Mouse (Mus musculus): ENCODE data around the gene Eif4e2. TPM values are rescaled to one million over a fixed set of nuclear protein-coding genes. Genes with fewer than 3 reads are reported as not detected.

The Eif4e2 gene
- polyA plus RNA-seq, 1 experiment from 2014 or later, result 91.4 TPM

- Histone ChIP-seq H3K27ac (replicated peaks) (no peak overlapping the region), H3K9ac (no peak overlapping the region), H3K9me3 (no peaks in the 10 kb centered on the region), H3K36me3 (peaks cover 30% of the 10 kb centered on the region), H3K4me3 (no peak overlapping the region), H3K4me2 (no peak overlapping the region), H3K4me1 (replicated peaks) (no peaks in the 10 kb centered on the region), H3K27me3 (no peaks in the 10 kb centered on the region)
- 84% methylated on average over 8 of the region's 8 CpGs for WGBS
- ATAC-seq (ENCODE audit: low FRiP score, low read depth), result no peak
Measured at GRCm38 (mm10) chr1:87239056-87239455, 25.3 kb downstream of the Eif4e2 start.

- Histone ChIP-seq H3K27me3 (no peaks in the 10 kb centered on the region), H3K27ac (replicated peaks) (no peak overlapping the region), H3K4me1 (replicated peaks) (peaks cover 4% of the 10 kb centered on the region; the same call in 1 of the 2 replicates), H3K4me2 (no peak overlapping the region), H3K9ac (no peak overlapping the region), H3K9me3 (no peaks in the 10 kb centered on the region), H3K36me3 (peaks cover 10% of the 10 kb centered on the region), H3K4me3 (no peak overlapping the region)
- no peak for ATAC-seq (ENCODE audit: low FRiP score, low read depth)
- WGBS, result 90% methylated on average over 8 of the region's 8 CpGs
Measured at GRCm38 (mm10) chr1:87243021-87243420, 29.3 kb downstream of the Eif4e2 start.

- no peak overlapping the region for H3K9ac ChIP-seq
- no peaks in the 10 kb centered on the region for H3K27me3 ChIP-seq
- H3K9me3 ChIP-seq, result no peaks in the 10 kb centered on the region
- no peak overlapping the region for H3K4me3 ChIP-seq
- H3K36me3 ChIP-seq, result no peaks in the 10 kb centered on the region
- H3K27ac ChIP-seq (replicated peaks), result no peak overlapping the region
- no peak overlapping the region for H3K4me2 ChIP-seq
- WGBS, result 43% methylated on average over 1 of the region's 1 CpGs
- no peak for ATAC-seq (ENCODE audit: low FRiP score, low read depth)
- peaks cover 4% of the 10 kb centered on the region; the same call in 1 of the 2 replicates for H3K4me1 ChIP-seq (replicated peaks)
Measured at GRCm38 (mm10) chr1:87245430-87245829, 31.7 kb downstream of the Eif4e2 start.

- H3K27ac ChIP-seq (replicated peaks), result no peak overlapping the region
- H3K4me3 ChIP-seq, result peak overlapping the region; percentile 17; the same call in 1 of the 2 replicates
- H3K27me3 ChIP-seq, result no peaks in the 10 kb centered on the region
- peaks cover 4% of the 10 kb centered on the region; the same call in 1 of the 2 replicates for H3K4me1 ChIP-seq (replicated peaks)
- H3K4me2 ChIP-seq, result peak overlapping the region; percentile 29
- no peaks in the 10 kb centered on the region for H3K36me3 ChIP-seq
- peak; percentile 89 for ATAC-seq (ENCODE audit: low FRiP score, low read depth)
- H3K9ac ChIP-seq, result no peak overlapping the region
- H3K9me3 ChIP-seq, result no peaks in the 10 kb centered on the region
- 27% methylated on average over 22 of the region's 22 CpGs for WGBS
Measured at GRCm38 (mm10) chr1:87245929-87246815, 32.5 kb downstream of the Eif4e2 start.

GRCm38 (mm10) chr1:87252040-87252609 lies 38.4 kb downstream of the Eif4e2 start:
- no peak overlapping the region for H3K27ac ChIP-seq (replicated peaks)
- no peak overlapping the region for H3K9ac ChIP-seq
- no peak overlapping the region for H3K4me2 ChIP-seq
- no peaks in the 10 kb centered on the region for H3K4me1 ChIP-seq (replicated peaks)
- WGBS, result 55% methylated on average over 5 of the region's 5 CpGs
- H3K36me3 ChIP-seq, result no peaks in the 10 kb centered on the region
- H3K4me3 ChIP-seq, result no peak overlapping the region
- no peaks in the 10 kb centered on the region for H3K9me3 ChIP-seq
- no peaks in the 10 kb centered on the region for H3K27me3 ChIP-seq
- ATAC-seq (ENCODE audit: low FRiP score, low read depth), result no peak

- no peak for ATAC-seq (ENCODE audit: low FRiP score, low read depth)
- Histone ChIP-seq H3K4me3 (no peak overlapping the region), H3K4me1 (replicated peaks) (0 out of 2 replicates have a peak, but pooled peaks cover 3% of the 10 kb centered on the region), H3K4me2 (no peak overlapping the region), H3K27me3 (peaks cover 6% of the 10 kb centered on the region; the same call in 1 of the 2 replicates), H3K9ac (no peak overlapping the region), H3K36me3 (no peaks in the 10 kb centered on the region), H3K9me3 (no peaks in the 10 kb centered on the region), H3K27ac (replicated peaks) (no peak overlapping the region)
- 76% methylated on average over 4 of the region's 4 CpGs for WGBS
Measured at GRCm38 (mm10) chr1:87255173-87255572, 41.5 kb downstream of the Eif4e2 start.

- Histone ChIP-seq H3K4me3 (no peak overlapping the region), H3K9ac (no peak overlapping the region), H3K4me1 (replicated peaks) (0 out of 2 replicates have a peak, but pooled peaks cover 3% of the 10 kb centered on the region), H3K27me3 (peaks cover 14% of the 10 kb centered on the region), H3K4me2 (no peak overlapping the region), H3K9me3 (no peaks in the 10 kb centered on the region), H3K36me3 (no peaks in the 10 kb centered on the region), H3K27ac (replicated peaks) (no peak overlapping the region)
- WGBS, result 15% methylated on average over 11 of the region's 11 CpGs
- no peak for ATAC-seq (ENCODE audit: low FRiP score, low read depth)
Measured at GRCm38 (mm10) chr1:87257691-87258090, 44.0 kb downstream of the Eif4e2 start.

GRCm38 (mm10) chr1:87258484-87258883 lies 44.8 kb downstream of the Eif4e2 start:
- no peak overlapping the region for H3K4me3 ChIP-seq
- no peaks in the 10 kb centered on the region for H3K36me3 ChIP-seq
- 11% methylated on average over 14 of the region's 14 CpGs for WGBS
- no peaks in the 10 kb centered on the region for H3K9me3 ChIP-seq
- peaks cover 7% of the 10 kb centered on the region; the same call in 1 of the 2 replicates for H3K4me1 ChIP-seq (replicated peaks)
- ATAC-seq (ENCODE audit: low FRiP score, low read depth), result no peak
- no peak overlapping the region for H3K9ac ChIP-seq
- no peak overlapping the region for H3K27ac ChIP-seq (replicated peaks)
- H3K27me3 ChIP-seq, result peaks cover 21% of the 10 kb centered on the region
- no peak overlapping the region for H3K4me2 ChIP-seq

- WGBS, result 82% methylated on average over 2 of the region's 2 CpGs
- H3K27me3 ChIP-seq, result peaks cover 27% of the 10 kb centered on the region
- no peaks in the 10 kb centered on the region for H3K36me3 ChIP-seq
- no peak overlapping the region for H3K9ac ChIP-seq
- H3K27ac ChIP-seq (replicated peaks), result no peak overlapping the region
- H3K9me3 ChIP-seq, result no peaks in the 10 kb centered on the region
- ATAC-seq (ENCODE audit: low FRiP score, low read depth), result no peak
- peaks cover 16% of the 10 kb centered on the region for H3K4me1 ChIP-seq (replicated peaks)
- no peak overlapping the region for H3K4me3 ChIP-seq
- H3K4me2 ChIP-seq, result no peak overlapping the region
Measured at GRCm38 (mm10) chr1:87259316-87259715, 45.6 kb downstream of the Eif4e2 start.

- ATAC-seq (ENCODE audit: low FRiP score, low read depth), result no peak
- Histone ChIP-seq H3K4me2 (peak overlapping the region; percentile 99), H3K9ac (no peak overlapping the region), H3K4me1 (replicated peaks) (peaks cover 30% of the 10 kb centered on the region), H3K27ac (replicated peaks) (no peak overlapping the region), H3K36me3 (no peaks in the 10 kb centered on the region), H3K9me3 (no peaks in the 10 kb centered on the region), H3K27me3 (peaks cover 59% of the 10 kb centered on the region), H3K4me3 (no peak overlapping the region)
- WGBS, result 2% methylated on average over 9 of the region's 9 CpGs
Measured at GRCm38 (mm10) chr1:87263257-87263656, 49.5 kb downstream of the Eif4e2 start.

- Histone ChIP-seq H3K9ac (peak overlapping the region; percentile 42; the same call in 1 of the 2 replicates), H3K4me2 (peak overlapping the region; percentile 99), H3K4me3 (peak overlapping the region; percentile 49), H3K27ac (replicated peaks) (no peak overlapping the region), H3K27me3 (peaks cover 59% of the 10 kb centered on the region), H3K9me3 (no peaks in the 10 kb centered on the region), H3K4me1 (replicated peaks) (peaks cover 27% of the 10 kb centered on the region), H3K36me3 (no peaks in the 10 kb centered on the region)
- no peak for ATAC-seq (ENCODE audit: low FRiP score, low read depth)
- under 1% methylated on average over 12 of the region's 12 CpGs for WGBS
Measured at GRCm38 (mm10) chr1:87263796-87264133, 50.1 kb downstream of the Eif4e2 start.

Data from hindbrain, embryonic 15.5 days (tissue).